Mouse (Mus musculus) olfactory bulb, adult 2 months (tissue): ENCODE data around the gene Srxn1. TPM values are rescaled to one million over a fixed set of nuclear protein-coding genes. Genes with fewer than 3 reads are reported as not detected.
A peak's percentile ranks its signal among the peaks of the same experiment; 100 is the strongest.

Experiments used
- H3K27ac ChIP-seq: fragments of 200-500 bp; 2 replicates; pipeline ENCODE4 v1.5.1; 2012; ENCODE audit warnings: low read depth, low read length; ENCODE audit not compliant: insufficient read depth
- H3K4me1 ChIP-seq: fragments of 200-500 bp; 2 replicates; pipeline ENCODE4 v1.6.1; 2012; ENCODE audit warnings: low read length; ENCODE audit not compliant: control insufficient read depth, insufficient read depth
- H3K4me3 ChIP-seq: fragments of 200-500 bp; 2 replicates; pipeline ENCODE4 v1.5.1; 2012; ENCODE audit warnings: mild to moderate bottlenecking, low read depth, low read length, moderate library complexity; ENCODE audit not compliant: insufficient read depth
- CTCF ChIP-seq: fragments of 200-500 bp; IDR thresholded peaks from 2 replicates; pipeline ENCODE4 v1.5.1; 2012; ENCODE audit warnings: low read depth, mild to moderate bottlenecking, low read length, moderate library complexity; ENCODE audit not compliant: insufficient read depth
- POLR2A ChIP-seq: fragments of 200-500 bp; IDR thresholded peaks from 2 replicates; pipeline ENCODE4 v1.6.1; 2012; ENCODE audit warnings: mild to moderate bottlenecking, low read depth, low read length, moderate library complexity; ENCODE audit not compliant: insufficient read depth
- WGBS: fragments of 180-500 bp; shearing (Covaris S2); methylation state at CpG from one replicate; pipeline ENCODE4 v1.1.7; 2018; 5-methylcytosine and 5-hydroxymethylcytosine counted together
- polyA plus RNA-seq: library from polyadenylated mRNA; stranded (reverse); fragments of >200 nt; gene quantifications from 2 replicates; pipeline ENCODE4 v1.2.4, GENCODE M21; 2012; ENCODE audit warnings: low replicate concordance; ENCODE audit not compliant: missing spikeins, insufficient read depth, insufficient read length

Gene Srxn1
- polyA plus RNA-seq, 1 experiment, result not detected

DNA sequence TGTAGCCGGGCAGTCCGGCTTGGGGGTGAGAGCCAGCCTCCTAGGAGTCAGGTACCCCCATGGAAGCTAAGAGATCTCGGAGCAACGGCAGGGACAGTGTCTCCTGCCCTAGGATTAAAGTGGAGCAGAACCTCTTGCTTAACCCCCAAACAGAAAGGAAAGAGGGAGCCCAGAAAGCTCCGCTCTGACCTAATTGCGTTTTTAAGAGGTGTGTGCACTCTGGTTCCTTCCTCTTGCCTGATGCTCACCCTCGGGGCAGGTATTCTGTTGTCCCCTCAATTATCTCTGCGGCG is 38.8 kb downstream of the Srxn1 start:
- peak overlapping the region; percentile 51 for H3K4me3 ChIP-seq
- TF ChIP-seq CTCF (no peak), POLR2A (no peak)
- H3K27ac ChIP-seq, result no peak overlapping the region
- 36% methylated on average over 9 of the region's 9 CpGs for WGBS
- H3K4me1 ChIP-seq, result peaks cover 15% of the 10 kb centered on the region

DNA sequence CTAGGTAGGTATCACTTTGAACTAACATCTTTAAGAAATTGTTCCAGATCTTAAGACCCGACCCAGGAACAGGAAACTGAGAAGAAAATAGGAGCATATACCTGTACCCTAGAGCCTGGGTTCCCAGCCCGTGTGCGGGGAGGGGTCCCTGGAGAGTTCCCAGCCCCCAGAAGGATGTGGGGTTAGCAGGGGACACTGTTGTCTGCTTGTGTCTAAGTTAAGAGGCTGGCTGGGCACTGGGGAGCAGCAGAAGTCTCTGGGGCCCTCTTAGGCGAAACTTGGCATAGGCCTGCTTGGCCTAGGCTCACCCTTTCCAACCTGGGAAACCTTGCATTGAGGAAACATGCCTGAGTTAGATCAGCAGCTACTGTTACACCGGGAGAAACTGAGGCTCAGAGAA is 39.2 kb downstream of the Srxn1 start:
- Histone ChIP-seq H3K27ac (no peak overlapping the region), H3K4me3 (no peak overlapping the region), H3K4me1 (peaks cover 15% of the 10 kb centered on the region)
- 85% methylated on average over 5 of the region's 5 CpGs for WGBS
- TF ChIP-seq POLR2A (no peak), CTCF (no peak)

DNA sequence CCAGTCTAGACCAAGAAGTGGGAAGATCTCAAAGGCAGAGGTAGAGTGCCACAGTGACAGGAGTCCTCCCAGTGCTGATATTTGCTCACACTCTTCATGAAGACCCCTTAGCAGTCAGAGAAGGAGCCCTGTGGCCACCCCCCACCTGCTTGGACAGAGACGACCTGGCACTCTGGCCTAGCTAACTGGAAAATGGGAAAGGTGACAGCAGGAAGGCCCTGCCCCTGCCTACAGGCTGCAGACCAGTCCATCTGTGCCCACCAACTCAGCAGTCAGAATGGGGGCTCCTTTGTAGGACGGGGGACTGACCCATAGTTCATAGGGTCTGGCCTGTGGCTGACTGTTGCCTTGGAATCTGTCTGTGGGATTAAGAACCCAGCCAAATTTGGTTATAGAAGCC is 40.4 kb downstream of the Srxn1 start:
- WGBS, result 84% methylated on average over 2 of the region's 2 CpGs
- peaks cover 15% of the 10 kb centered on the region for H3K4me1 ChIP-seq
- TF ChIP-seq POLR2A, result no peak
- TF ChIP-seq CTCF, result no peak
- no peak overlapping the region for H3K27ac ChIP-seq
- H3K4me3 ChIP-seq, result no peak overlapping the region

DNA sequence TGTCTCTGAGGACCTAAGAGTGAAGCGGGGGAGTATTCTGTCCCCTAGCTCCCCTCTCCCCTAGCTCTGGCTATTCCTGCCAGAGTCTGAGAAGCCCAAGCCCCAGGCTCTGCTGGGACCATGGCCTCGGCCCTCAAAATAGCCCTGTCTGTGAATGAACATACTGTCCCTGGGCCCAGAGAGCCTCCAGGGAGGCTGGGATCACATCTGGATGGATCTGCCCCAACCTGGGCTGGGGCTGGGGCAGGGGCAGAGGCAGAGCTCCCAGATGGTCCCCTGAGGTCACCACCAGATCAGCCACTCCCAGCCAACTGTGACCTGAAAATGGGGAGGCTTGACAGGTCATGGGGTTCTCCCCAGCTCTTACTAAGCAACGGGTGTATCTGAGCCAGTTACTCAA is 41.8 kb downstream of the Srxn1 start:
- TF ChIP-seq CTCF (no peak), POLR2A (no peak)
- no peak overlapping the region for H3K27ac ChIP-seq
- WGBS, result 80% methylated on average over 3 of the region's 3 CpGs
- H3K4me3 ChIP-seq, result no peak overlapping the region
- peaks cover 11% of the 10 kb centered on the region for H3K4me1 ChIP-seq

DNA sequence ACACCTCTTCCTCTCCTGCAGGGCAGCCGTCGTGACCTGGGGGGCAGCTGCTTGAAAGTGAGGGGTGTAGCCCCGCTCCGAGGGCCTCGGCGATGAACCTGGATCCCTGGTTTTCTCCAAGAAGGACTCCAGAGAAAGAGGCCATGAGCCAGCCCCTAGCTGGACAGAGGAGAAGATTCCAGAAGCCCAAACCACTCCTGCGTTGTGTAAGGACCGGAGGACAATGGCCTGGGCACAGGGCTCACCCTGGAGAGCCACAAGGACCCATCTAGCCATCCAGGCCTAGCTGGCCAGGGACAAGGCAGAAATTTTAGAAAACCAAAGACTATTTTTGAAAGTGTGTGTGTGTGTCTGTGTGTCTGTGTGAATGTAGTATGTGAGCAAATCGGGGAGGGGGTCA is 43.4 kb downstream of the Srxn1 start:
- 91% methylated on average over 9 of the region's 9 CpGs for WGBS
- no peak for TF ChIP-seq POLR2A
- no peak for TF ChIP-seq CTCF

DNA sequence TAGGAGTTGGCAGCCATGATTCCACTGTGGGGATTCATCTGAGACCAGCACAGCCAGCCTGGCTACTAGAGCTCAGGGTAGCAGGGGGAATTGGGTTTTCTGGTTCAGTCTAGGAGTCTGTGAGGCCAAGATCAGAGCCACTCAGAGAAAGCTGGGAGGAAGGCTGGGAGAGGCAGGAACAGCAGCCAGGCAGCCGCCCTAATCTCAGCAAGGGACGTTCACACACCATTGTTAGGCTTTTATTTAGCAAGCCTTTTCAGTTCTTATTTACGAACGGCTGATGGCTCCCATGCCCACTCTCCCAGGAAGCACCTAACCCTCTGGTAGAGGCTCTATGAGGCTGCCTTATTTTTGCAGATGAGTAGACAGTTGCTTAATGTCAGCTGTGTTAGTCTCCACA is 44.6 kb downstream of the Srxn1 start:
- Histone ChIP-seq H3K4me3 (no peak overlapping the region), H3K27ac (no peak overlapping the region), H3K4me1 (no peaks in the 10 kb centered on the region)
- TF ChIP-seq POLR2A (no peak), CTCF (no peak)
- WGBS, result 34% methylated on average over 4 of the region's 4 CpGs

More for the DNA sequence above, 43.4 kb downstream of the Srxn1 start:
- H3K27ac ChIP-seq, result no peak overlapping the region
- H3K4me3 ChIP-seq, result no peak overlapping the region
- H3K4me1 ChIP-seq, result peaks cover 4% of the 10 kb centered on the region

DNA sequence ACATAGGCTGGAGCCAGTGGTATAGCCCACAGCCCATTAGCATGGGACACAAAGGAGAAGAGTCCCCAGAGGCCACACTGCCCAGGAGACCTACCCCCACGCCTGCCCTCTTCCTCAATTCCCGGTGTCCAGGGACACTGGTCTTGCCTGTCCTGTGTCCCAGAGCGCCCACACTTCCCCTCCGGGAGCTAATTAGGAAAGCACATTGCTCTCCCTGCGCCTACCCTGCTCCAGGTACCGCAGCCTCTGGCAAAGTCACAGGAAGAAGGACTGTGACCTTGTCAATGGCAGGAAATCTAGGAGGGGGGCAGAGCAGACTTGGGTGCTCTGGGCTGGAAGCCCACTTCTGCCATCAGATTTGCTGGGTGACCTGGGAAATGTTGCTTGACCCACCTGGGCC is 45.1 kb downstream of the Srxn1 start:
- Histone ChIP-seq H3K27ac (no peak overlapping the region), H3K4me1 (no peaks in the 10 kb centered on the region), H3K4me3 (no peak overlapping the region)
- no peak for TF ChIP-seq POLR2A
- TF ChIP-seq CTCF, result no peak
- 75% methylated on average over 6 of the region's 6 CpGs for WGBS

DNA sequence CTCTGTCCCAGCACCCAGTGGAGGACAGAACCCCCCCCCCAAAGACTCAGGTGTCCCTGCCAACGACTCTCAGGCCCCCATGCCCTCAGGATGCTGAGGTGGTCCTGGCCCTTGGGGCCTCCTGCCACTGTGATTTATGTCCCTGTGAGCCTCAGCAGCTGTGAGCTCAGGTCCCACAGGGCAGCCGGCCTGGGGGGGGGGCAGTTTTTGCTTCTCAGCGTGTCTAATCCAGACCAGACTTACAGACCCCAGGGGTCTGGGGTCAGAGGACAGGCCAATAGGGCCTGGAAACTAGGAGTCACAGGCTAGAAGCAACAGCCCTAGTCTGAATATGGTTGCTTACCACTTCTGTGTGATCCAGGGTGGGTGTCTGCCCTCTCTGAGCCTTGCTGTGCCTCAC is 48.0 kb downstream of the Srxn1 start:
- Histone ChIP-seq H3K4me1 (peaks cover 4% of the 10 kb centered on the region; the same call in 1 of the 2 replicates), H3K27ac (no peak overlapping the region), H3K4me3 (no peak overlapping the region)
- 68% methylated on average over 3 of the region's 3 CpGs for WGBS
- TF ChIP-seq CTCF (no peak), POLR2A (no peak)

DNA sequence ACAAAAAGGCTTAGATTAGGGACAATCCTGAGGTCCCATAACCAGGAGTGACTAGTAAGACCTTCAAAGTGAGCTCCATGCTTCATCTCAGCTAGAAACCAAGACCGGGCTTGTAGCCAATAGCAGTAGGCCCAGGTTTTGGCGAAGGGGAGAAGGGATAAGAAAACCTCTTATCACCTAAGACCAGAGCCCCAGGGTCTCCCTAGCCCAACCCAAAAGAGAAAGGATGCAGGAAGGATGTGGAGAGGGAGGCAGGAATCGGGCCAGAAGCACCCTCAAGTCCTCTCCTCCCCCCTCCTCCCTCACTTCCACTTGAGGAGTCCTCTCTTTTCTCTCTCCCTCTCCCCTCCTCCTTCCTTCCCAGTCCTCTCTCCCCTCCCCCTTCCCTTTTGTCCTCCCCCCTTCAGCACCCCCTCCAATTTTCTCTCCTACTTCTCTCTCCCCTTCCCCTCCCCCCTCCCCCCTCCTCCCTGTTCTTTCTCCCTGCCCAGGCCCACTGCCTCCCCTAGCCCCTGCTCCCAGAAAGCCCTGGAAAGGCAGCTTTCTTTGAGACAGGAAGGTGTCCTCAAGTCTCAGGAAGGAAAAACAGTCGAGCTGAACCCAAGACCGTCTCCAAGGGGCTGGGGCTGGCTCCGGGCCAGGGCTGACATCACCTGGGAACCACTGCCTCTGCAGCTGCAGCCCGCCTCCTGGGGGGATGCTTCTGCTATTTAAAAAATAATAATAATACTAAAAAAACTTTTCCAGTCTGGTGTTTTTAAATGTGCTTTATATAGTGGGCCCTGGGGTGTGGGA is 50.3 kb downstream of the Srxn1 start:
- TF ChIP-seq CTCF, result no peak
- no peak for TF ChIP-seq POLR2A
- Histone ChIP-seq H3K4me3 (no peak overlapping the region), H3K4me1 (peaks cover 4% of the 10 kb centered on the region; the same call in 1 of the 2 replicates), H3K27ac (no peak overlapping the region)
- 42% methylated on average over 7 of the region's 7 CpGs for WGBS

DNA sequence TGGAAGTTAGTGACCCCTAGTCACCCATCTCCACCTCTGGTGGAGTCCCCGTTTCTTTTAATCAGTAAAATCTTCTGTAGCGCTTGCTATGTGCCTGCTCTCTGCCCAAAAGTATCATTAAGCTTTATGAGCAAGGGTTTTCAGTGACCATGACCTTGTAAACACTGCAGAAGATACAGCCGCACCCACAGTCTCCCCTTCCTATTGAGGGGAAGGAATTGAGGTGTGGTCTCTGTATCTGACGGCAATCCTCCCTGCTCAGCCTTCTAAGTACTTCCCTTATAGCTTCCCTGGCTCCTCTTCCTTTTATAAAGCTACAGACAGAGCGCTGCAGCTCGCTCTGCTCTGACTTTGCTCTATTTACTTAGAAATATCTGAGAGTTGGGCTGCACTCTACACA is 51.2 kb downstream of the Srxn1 start:
- Histone ChIP-seq H3K27ac (no peak overlapping the region), H3K4me1 (peaks cover 4% of the 10 kb centered on the region; the same call in 1 of the 2 replicates), H3K4me3 (no peak overlapping the region)
- 88% methylated on average over 6 of the region's 6 CpGs for WGBS
- TF ChIP-seq POLR2A, result no peak
- no peak for TF ChIP-seq CTCF
